Mouse (Mus musculus) heart, postnatal 10 days (tissue): ENCODE results near the gene Fbln7. TPM values are rescaled to one million over a fixed set of nuclear protein-coding genes. Genes with fewer than 3 reads are reported as not detected.

ENCODE experiments used
- microRNA-seq, 2 experiments: library from miRNA; unstranded; fragments of <30 nt; microRNA quantifications; one replicate each; pipeline ENCODE4 v1.2.0; 2022
- total RNA-seq, 2 experiments: library from RNA; stranded (reverse); gene quantifications; 2 replicates each; pipeline ENCODE4 v1.2.3; 2021

Fbln7 gene
- total RNA-seq, 2 experiments from 2014 or later = 0.82 to 1.1 TPM

Small RNA genes lying within 50 kb of the gene (microRNA-seq; reads per million reads assigned to microRNA genes)
- gene Gm22859 = 0 reads per million in 2 experiments

Other genes with a start within 250 kb of the Fbln7 start
- gene Anapc1, start 175.6 kb upstream of the Fbln7 start, total RNA-seq = 10 to 100 TPM; 62.8 to 63.9 TPM
- gene Mertk, start 164.0 kb upstream of the Fbln7 start, total RNA-seq = 1 to 10 TPM; 5.2 to 6.7 TPM
- gene Tmem87b, start 44.9 kb upstream of the Fbln7 start, total RNA-seq = 10 to 100 TPM; 24.0 to 25.5 TPM
- gene Zc3h8, start 81.1 kb downstream of the Fbln7 start, total RNA-seq = 1 to 10 TPM; 3.2 to 3.5 TPM
- 1 to 10 TPM; 3.8 to 5.1 TPM for gene Zc3h6, start 104.4 kb downstream of the Fbln7 start, total RNA-seq
- gene Gm10762, start 104.7 kb downstream of the Fbln7 start, total RNA-seq = 10 to 100 TPM; 14.7 to 16.3 TPM
- gene Vinac1, start 185.2 kb downstream of the Fbln7 start, total RNA-seq = not detected
- 10 to 100 TPM; 18.1 to 20.2 TPM for gene Ttl, start 203.0 kb downstream of the Fbln7 start, total RNA-seq
- 10 to 100 TPM; 10.4 to 14.1 TPM for gene Polr1b, start 238.0 kb downstream of the Fbln7 start, total RNA-seq